Mouse (Mus musculus) heart, postnatal 10 days (tissue): ENCODE results near the gene Slc25a21. TPM values are rescaled to one million over a fixed set of nuclear protein-coding genes. Genes with fewer than 3 reads are reported as not detected.

Experiments
- DNase-seq, 2 experiments: peaks; one replicate each; pipeline ENCODE4 v3.0.0; 2021
- intact Hi-C: fragments of 180-260 bp; cut with DNase I; formaldehyde crosslinking; loops from one replicate; pipeline ENCODE4 v1.15.1; 2025
- total RNA-seq, 2 experiments: library from RNA; stranded (reverse); gene quantifications; 2 replicates each; pipeline ENCODE4 v1.2.3; 2021

Gene Slc25a21
- total RNA-seq, 2 experiments from 2014 or later = 0.12 TPM

GRCm38 (mm10) chr12:57072616-57073015, 124.7 kb downstream of the Slc25a21 start:
- intact Hi-C loops = no loop called here
- DNase-seq = no peak

- intact Hi-C loops = no loop called here
- DNase-seq = no peak
Observed at GRCm38 (mm10) chr12:57068607-57069006, 128.7 kb downstream of the Slc25a21 start.

GRCm38 (mm10) chr12:57019737-57020136, 177.5 kb downstream of the Slc25a21 start:
- no peak for DNase-seq
- intact Hi-C loops = no loop called here

GRCm38 (mm10) chr12:57016845-57017244, 180.4 kb downstream of the Slc25a21 start:
- intact Hi-C loops = no loop called here
- no peak for DNase-seq

- intact Hi-C loops = no loop called here
- no peak for DNase-seq
Observed at GRCm38 (mm10) chr12:57016324-57016723, 180.9 kb downstream of the Slc25a21 start.

- DNase-seq = no peak
- intact Hi-C loops = no loop called here
Observed at GRCm38 (mm10) chr12:57009010-57009409, 188.3 kb downstream of the Slc25a21 start.

GRCm38 (mm10) chr12:56986049-56986448, 211.2 kb downstream of the Slc25a21 start:
- peak; percentile 49 to 77 for DNase-seq
- intact Hi-C loops = loop anchor here (2.0 to 5.0 kb wide), 3 partner anchors 201 to 399 kb away; no protein-coding TSS in a partner anchor

- intact Hi-C loops = no loop called here
- DNase-seq = no peak
Observed at GRCm38 (mm10) chr12:56982066-56982626, 215.1 kb downstream of the Slc25a21 start.

GRCm38 (mm10) chr12:56975256-56975655, 222.0 kb downstream of the Slc25a21 start:
- intact Hi-C loops = no loop called here
- DNase-seq = no peak

- DNase-seq = no peak
- intact Hi-C loops = no loop called here
Observed at GRCm38 (mm10) chr12:56963236-56963635, 234.0 kb downstream of the Slc25a21 start.

- intact Hi-C loops = no loop called here
- DNase-seq = peak; percentile 15
Observed at GRCm38 (mm10) chr12:56959230-56960051, 237.8 kb downstream of the Slc25a21 start.

GRCm38 (mm10) chr12:56958244-56958643, 239.0 kb downstream of the Slc25a21 start:
- no peak for DNase-seq
- intact Hi-C loops = no loop called here

GRCm38 (mm10) chr12:56951749-56952657, 245.3 kb downstream of the Slc25a21 start:
- intact Hi-C loops = no loop called here

GRCm38 (mm10) chr12:56944265-56944664, 253.0 kb downstream of the Slc25a21 start:
- DNase-seq = no peak
- intact Hi-C loops = no loop called here

More at GRCm38 (mm10) chr12:56951749-56952657, 245.3 kb downstream of the Slc25a21 start:
- no peak for DNase-seq

- intact Hi-C loops = no loop called here
- DNase-seq = no peak
Observed at GRCm38 (mm10) chr12:56940861-56941260, 256.4 kb downstream of the Slc25a21 start.

GRCm38 (mm10) chr12:56918145-56918544, 279.1 kb downstream of the Slc25a21 start:
- intact Hi-C loops = no loop called here

GRCm38 (mm10) chr12:56906476-56906875, 290.8 kb downstream of the Slc25a21 start:
- intact Hi-C loops = no loop called here
- no peak for DNase-seq

More at GRCm38 (mm10) chr12:56918145-56918544, 279.1 kb downstream of the Slc25a21 start:
- DNase-seq = no peak

GRCm38 (mm10) chr12:56905652-56906305, 291.5 kb downstream of the Slc25a21 start:
- no peak for DNase-seq
- intact Hi-C loops = no loop called here

GRCm38 (mm10) chr12:56905222-56905621, 292.1 kb downstream of the Slc25a21 start:
- no peak for DNase-seq
- intact Hi-C loops = no loop called here

GRCm38 (mm10) chr12:56902774-56903456, 294.4 kb downstream of the Slc25a21 start:
- no peak for DNase-seq
- intact Hi-C loops = no loop called here
